Mouse (Mus musculus) adrenal gland, postnatal 4 days (tissue): ENCODE measurements around the gene 1110008P14Rik. TPM values are rescaled to one million over a fixed set of nuclear protein-coding genes. Genes with fewer than 3 reads are reported as not detected.

ENCODE experiments used
- DNase-seq, 2 experiments: peaks; one replicate each; pipeline ENCODE4 v3.0.0; 2021 to 2022; ENCODE audit warnings: low spot score in 2 of 2, mixed read lengths in 2 of 2
- long read RNA-seq, 2 experiments: library from polyadenylated mRNA; stranded (forward); transcript quantifications; one replicate each; pipeline ENCODE4 v2.0.0; 2021
- total RNA-seq, 2 experiments: library from RNA; stranded (reverse); gene quantifications; 2 replicates each; pipeline ENCODE4 v1.2.3; 2021

Gene 1110008P14Rik
- 100 to 1,000 TPM in 1 of 2 experiments, 10 to 100 TPM in 1; 94.9 to 121 TPM for total RNA-seq
- long read RNA-seq, experiment 1, transcript 1110008P14Rik-201 (2 exons, 680 nt) = major isoform, 120 of 129 reads
- long read RNA-seq, experiment 1, partial matches to known transcripts = 4 of 129 reads
- long read RNA-seq, experiment 1, other reads (novel, unspliced or antisense) = 1 of 129 reads
- long read RNA-seq, experiment 2, transcript 1110008P14Rik-201 (2 exons, 680 nt) = major isoform, 58 of 72 reads
- long read RNA-seq, experiment 2, partial matches to known transcripts = 14 of 72 reads
- long read RNA-seq, experiment 2, other reads (novel, unspliced or antisense) = 0 of 72 reads

GRCm38 (mm10) chr2:32381775-32382223 lies at the start of gene 1110008P14Rik:
1110008P14Rik (minus strand) TSS chr2:32381938.
- DNase-seq = peak; percentile 87 to 88

- DNase-seq = peak in 1 of 2 experiments; percentile 56
Observed at GRCm38 (mm10) chr2:32430701-32431676, 49.3 kb upstream of the 1110008P14Rik start.

GRCm38 (mm10) chr2:32429215-32429891 lies 47.6 kb upstream of the 1110008P14Rik start:
- no peak for DNase-seq

- DNase-seq = no peak
Observed at GRCm38 (mm10) chr2:32428262-32428722, 46.6 kb upstream of the 1110008P14Rik start.

GRCm38 (mm10) chr2:32427720-32428119 lies 46.0 kb upstream of the 1110008P14Rik start:
- no peak for DNase-seq

GRCm38 (mm10) chr2:32426141-32426540 lies 44.4 kb upstream of the 1110008P14Rik start:
- DNase-seq = no peak

- DNase-seq = no peak
Observed at GRCm38 (mm10) chr2:32425568-32425967, 43.8 kb upstream of the 1110008P14Rik start.

- DNase-seq = no peak
Observed at GRCm38 (mm10) chr2:32424796-32425195, 43.1 kb upstream of the 1110008P14Rik start.

GRCm38 (mm10) chr2:32423481-32424331 lies 42.0 kb upstream of the 1110008P14Rik start:
- peak in 1 of 2 experiments; percentile 27 for DNase-seq

GRCm38 (mm10) chr2:32421851-32422251 lies 40.1 kb upstream of the 1110008P14Rik start:
- DNase-seq = no peak

- no peak for DNase-seq
Observed at GRCm38 (mm10) chr2:32420647-32421046, 38.9 kb upstream of the 1110008P14Rik start.

- DNase-seq = no peak
Observed at GRCm38 (mm10) chr2:32420066-32420608, 38.4 kb upstream of the 1110008P14Rik start.

GRCm38 (mm10) chr2:32419359-32419758 lies 37.6 kb upstream of the 1110008P14Rik start:
- peak in 1 of 2 experiments; percentile 40 for DNase-seq

- no peak for DNase-seq
Observed at GRCm38 (mm10) chr2:32418430-32419151, 36.9 kb upstream of the 1110008P14Rik start.

- no peak for DNase-seq
Observed at GRCm38 (mm10) chr2:32417486-32417885, 35.7 kb upstream of the 1110008P14Rik start.

- no peak for DNase-seq
Observed at GRCm38 (mm10) chr2:32416556-32416955, 34.8 kb upstream of the 1110008P14Rik start.

GRCm38 (mm10) chr2:32415801-32416200 lies 34.1 kb upstream of the 1110008P14Rik start:
- no peak for DNase-seq

- DNase-seq = no peak
Observed at GRCm38 (mm10) chr2:32413936-32414335, 32.2 kb upstream of the 1110008P14Rik start.
